Mouse (Mus musculus): ENCODE data around the gene Ahr. TPM values are rescaled to one million over a fixed set of nuclear protein-coding genes. Genes with fewer than 3 reads are reported as not detected.

Gene Ahr
- polyA plus RNA-seq, 1 experiment = 1.4 TPM

- Histone ChIP-seq H3K4me3 (replicated peaks; ENCODE audit: control insufficient read depth, low read depth, low read length) (no peak overlapping the region), H3K4me1 (ENCODE audit: control insufficient read depth, insufficient read depth, low read length) (no peaks in the 10 kb centered on the region; the same call in 1 of the 2 replicates), H3K27ac (ENCODE audit: control insufficient read depth, insufficient read depth, low read depth, low read length, poor library complexity) (no peak overlapping the region)
- no peak for TF ChIP-seq POLR2A (IDR thresholded peaks at IDR 0.05; ENCODE audit: borderline replicate concordance, control insufficient read depth, low read depth, low read length)
- 87% methylated on average over 9 of the region's 9 CpGs for WGBS
Measured at GRCm38 (mm10) chr12:35522585-35523103, 12.2 kb downstream of the Ahr start.

DNA sequence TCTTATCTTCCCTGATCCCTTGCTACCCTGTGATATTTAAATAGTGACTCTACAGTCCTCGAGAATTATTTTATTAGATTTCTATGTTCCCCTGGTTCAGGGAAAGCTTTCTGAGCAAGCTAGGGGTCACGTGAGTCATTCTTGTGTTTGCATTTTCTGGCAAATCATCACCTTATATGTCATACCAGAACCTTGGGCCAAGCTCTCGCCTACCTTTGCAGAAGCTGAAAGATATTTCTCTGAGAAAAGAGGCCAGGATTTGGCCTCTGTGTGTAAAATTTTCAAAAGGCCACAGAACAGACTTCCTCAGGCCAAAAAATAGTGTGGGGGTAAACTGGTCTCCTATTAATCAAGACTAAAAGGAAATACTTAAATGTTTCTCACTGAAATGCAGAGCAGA lies 19.2 kb downstream of the Ahr start:
- no peak overlapping the region for H3K27ac ChIP-seq (ENCODE audit: control insufficient read depth, insufficient read depth, low read depth, low read length, poor library complexity)
- H3K4me3 ChIP-seq (replicated peaks; ENCODE audit: control insufficient read depth, low read depth, low read length) = no peak overlapping the region
- H3K4me1 ChIP-seq (ENCODE audit: control insufficient read depth, insufficient read depth, low read length) = no peaks in the 10 kb centered on the region
- 72% methylated on average over 3 of the region's 3 CpGs for WGBS
- TF ChIP-seq CTCF (IDR thresholded peaks at IDR 0.05; ENCODE audit: control insufficient read depth, insufficient read depth, low read length) (no peak), POLR2A (IDR thresholded peaks at IDR 0.05; ENCODE audit: borderline replicate concordance, control insufficient read depth, low read depth, low read length) (no peak)

DNA sequence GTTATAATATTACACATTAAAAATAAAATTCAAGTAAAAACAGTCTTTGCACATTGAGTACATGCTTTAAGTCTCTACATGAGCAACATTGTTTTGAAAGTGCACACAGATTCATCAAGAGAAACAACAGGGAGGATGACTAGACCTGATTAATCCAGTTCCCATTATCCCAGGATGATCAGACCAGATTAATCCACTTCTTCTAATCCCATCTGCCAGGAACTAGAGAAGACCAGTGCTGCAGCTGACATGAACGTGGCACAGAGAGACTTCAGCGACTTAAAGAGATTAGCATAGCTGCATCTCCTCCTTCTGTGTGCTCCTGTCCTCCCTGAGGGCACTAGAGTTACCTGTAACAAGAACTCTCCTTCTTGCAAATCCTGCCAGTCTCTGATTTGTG lies 20.2 kb downstream of the Ahr start:
- 81% methylated on average over 2 of the region's 2 CpGs for WGBS
- Histone ChIP-seq H3K4me3 (replicated peaks; ENCODE audit: control insufficient read depth, low read depth, low read length) (no peak overlapping the region), H3K27ac (ENCODE audit: control insufficient read depth, insufficient read depth, low read depth, low read length, poor library complexity) (no peak overlapping the region), H3K4me1 (ENCODE audit: control insufficient read depth, insufficient read depth, low read length) (no peaks in the 10 kb centered on the region)
- TF ChIP-seq CTCF (IDR thresholded peaks at IDR 0.05; ENCODE audit: control insufficient read depth, insufficient read depth, low read length) (no peak), POLR2A (IDR thresholded peaks at IDR 0.05; ENCODE audit: borderline replicate concordance, control insufficient read depth, low read depth, low read length) (no peak)

DNA sequence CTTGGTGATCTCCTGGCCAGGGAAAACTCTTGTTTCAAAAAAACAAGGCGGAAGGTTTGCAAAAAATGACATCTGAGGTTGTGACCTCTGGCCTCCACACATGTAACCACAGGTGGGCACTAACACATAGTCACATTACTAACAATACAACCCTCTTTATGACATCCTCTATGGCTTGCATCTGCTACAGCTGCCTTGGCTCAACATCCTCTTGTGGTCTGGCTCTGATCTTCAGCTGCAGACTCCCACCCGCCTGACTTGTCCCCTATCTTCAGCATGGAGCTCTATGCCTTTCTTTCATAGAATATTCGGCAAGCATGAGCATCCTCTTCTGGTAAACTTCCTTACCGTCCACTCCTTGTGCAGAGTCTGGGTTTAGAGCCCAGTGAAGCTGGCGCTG lies 24.1 kb downstream of the Ahr start:
- no peaks in the 10 kb centered on the region for H3K4me1 ChIP-seq (ENCODE audit: control insufficient read depth, insufficient read depth, low read length)
- H3K4me3 ChIP-seq (replicated peaks; ENCODE audit: control insufficient read depth, low read depth, low read length) = no peak overlapping the region
- TF ChIP-seq POLR2A (IDR thresholded peaks at IDR 0.05; ENCODE audit: borderline replicate concordance, control insufficient read depth, low read depth, low read length) = no peak
- no peak for TF ChIP-seq CTCF (IDR thresholded peaks at IDR 0.05; ENCODE audit: control insufficient read depth, insufficient read depth, low read length)
- WGBS = 82% methylated on average over 5 of the region's 5 CpGs
- no peak overlapping the region for H3K27ac ChIP-seq (ENCODE audit: control insufficient read depth, insufficient read depth, low read depth, low read length, poor library complexity)

DNA sequence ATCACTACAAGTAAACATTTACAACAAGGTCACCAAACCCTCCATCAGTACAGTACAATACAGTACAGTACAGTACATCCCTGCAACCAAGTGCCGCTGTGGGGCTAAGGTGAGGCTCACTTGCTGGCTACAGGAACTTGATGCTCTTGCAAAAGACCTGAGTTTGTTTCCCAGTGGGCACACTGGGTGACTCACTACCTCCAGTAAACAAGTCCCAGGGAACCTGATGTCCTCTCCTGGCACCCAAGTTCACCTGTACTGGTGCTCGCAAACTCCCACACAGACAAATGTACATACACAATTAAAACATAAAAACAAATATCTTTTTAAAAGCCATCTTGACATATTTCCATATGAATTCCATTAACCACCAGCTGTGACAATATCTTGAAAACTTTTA lies 28.5 kb downstream of the Ahr start:
- Histone ChIP-seq H3K27ac (ENCODE audit: control insufficient read depth, insufficient read depth, low read depth, low read length, poor library complexity) (no peak overlapping the region), H3K4me1 (ENCODE audit: control insufficient read depth, insufficient read depth, low read length) (no peaks in the 10 kb centered on the region), H3K4me3 (replicated peaks; ENCODE audit: control insufficient read depth, low read depth, low read length) (no peak overlapping the region)
- WGBS = 91% methylated on average over 2 of the region's 2 CpGs
- TF ChIP-seq CTCF (IDR thresholded peaks at IDR 0.05; ENCODE audit: control insufficient read depth, insufficient read depth, low read length) = no peak
- TF ChIP-seq POLR2A (IDR thresholded peaks at IDR 0.05; ENCODE audit: borderline replicate concordance, control insufficient read depth, low read depth, low read length) = no peak

- Histone ChIP-seq H3K4me1 (ENCODE audit: control insufficient read depth, insufficient read depth, low read length) (no peaks in the 10 kb centered on the region), H3K27ac (ENCODE audit: control insufficient read depth, insufficient read depth, low read depth, low read length, poor library complexity) (no peak overlapping the region), H3K4me3 (replicated peaks; ENCODE audit: control insufficient read depth, low read depth, low read length) (no peak overlapping the region)
- 88% methylated on average over 15 of the region's 15 CpGs for WGBS
- no peak for TF ChIP-seq CTCF (IDR thresholded peaks at IDR 0.05; ENCODE audit: control insufficient read depth, insufficient read depth, low read length)
- TF ChIP-seq POLR2A (IDR thresholded peaks at IDR 0.05; ENCODE audit: borderline replicate concordance, control insufficient read depth, low read depth, low read length) = no peak
Measured at GRCm38 (mm10) chr12:35504081-35504480, 30.8 kb downstream of the Ahr start.

- Histone ChIP-seq H3K4me3 (replicated peaks; ENCODE audit: control insufficient read depth, low read depth, low read length) (no peak overlapping the region), H3K27ac (ENCODE audit: control insufficient read depth, insufficient read depth, low read depth, low read length, poor library complexity) (no peak overlapping the region), H3K4me1 (ENCODE audit: control insufficient read depth, insufficient read depth, low read length) (no peaks in the 10 kb centered on the region)
- 85% methylated on average over 7 of the region's 7 CpGs for WGBS
- TF ChIP-seq CTCF (IDR thresholded peaks at IDR 0.05; ENCODE audit: control insufficient read depth, insufficient read depth, low read length) = 0 out of 2 replicates have a peak, but pooled peaks have one; percentile 26
- TF ChIP-seq POLR2A (IDR thresholded peaks at IDR 0.05; ENCODE audit: borderline replicate concordance, control insufficient read depth, low read depth, low read length) = no peak
Measured at GRCm38 (mm10) chr12:35503586-35503985, 31.3 kb downstream of the Ahr start.

GRCm38 (mm10) chr12:35501476-35501875 lies 33.4 kb downstream of the Ahr start:
- WGBS = 74% methylated on average over 2 of the region's 2 CpGs
- Histone ChIP-seq H3K4me3 (replicated peaks; ENCODE audit: control insufficient read depth, low read depth, low read length) (no peak overlapping the region), H3K4me1 (ENCODE audit: control insufficient read depth, insufficient read depth, low read length) (no peaks in the 10 kb centered on the region), H3K27ac (ENCODE audit: control insufficient read depth, insufficient read depth, low read depth, low read length, poor library complexity) (no peak overlapping the region)
- no peak for TF ChIP-seq CTCF (IDR thresholded peaks at IDR 0.05; ENCODE audit: control insufficient read depth, insufficient read depth, low read length)
- no peak for TF ChIP-seq POLR2A (IDR thresholded peaks at IDR 0.05; ENCODE audit: borderline replicate concordance, control insufficient read depth, low read depth, low read length)

DNA sequence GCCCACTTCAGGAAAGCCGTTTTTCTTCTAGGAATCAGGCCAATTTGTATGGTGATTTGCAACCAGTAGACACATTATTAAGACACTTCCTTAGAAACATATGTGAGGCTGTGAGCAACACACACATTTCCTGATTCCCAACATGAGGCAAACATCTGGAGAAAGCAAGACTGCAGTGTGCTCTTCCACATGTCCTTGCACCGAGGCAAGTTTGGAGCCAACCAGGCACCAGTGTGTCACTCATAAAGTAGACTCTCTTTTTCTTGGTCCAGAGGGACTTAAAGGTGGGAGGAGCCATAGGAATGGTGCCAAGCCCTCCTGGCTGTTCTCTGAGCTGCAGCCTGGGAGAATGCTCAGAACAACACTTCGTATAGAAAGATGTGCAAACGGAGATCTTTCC lies 39.6 kb downstream of the Ahr start:
- WGBS = 53% methylated on average over 4 of the region's 4 CpGs
- Histone ChIP-seq H3K4me1 (ENCODE audit: control insufficient read depth, insufficient read depth, low read length) (no peaks in the 10 kb centered on the region; the same call in 1 of the 2 replicates), H3K4me3 (replicated peaks; ENCODE audit: control insufficient read depth, low read depth, low read length) (no peak overlapping the region), H3K27ac (ENCODE audit: control insufficient read depth, insufficient read depth, low read depth, low read length, poor library complexity) (no peak overlapping the region)
- TF ChIP-seq POLR2A (IDR thresholded peaks at IDR 0.05; ENCODE audit: borderline replicate concordance, control insufficient read depth, low read depth, low read length) (no peak), CTCF (IDR thresholded peaks at IDR 0.05; ENCODE audit: control insufficient read depth, insufficient read depth, low read length) (no peak)

Measured in bone marrow, adult 2 months (tissue).